Mouse (Mus musculus): ENCODE results near the gene Usp13. TPM values are rescaled to one million over a fixed set of nuclear protein-coding genes. Genes with fewer than 3 reads are reported as not detected.

The Usp13 gene
- polyA plus RNA-seq, 1 experiment from 2014 or later = 8.0 TPM

DNA sequence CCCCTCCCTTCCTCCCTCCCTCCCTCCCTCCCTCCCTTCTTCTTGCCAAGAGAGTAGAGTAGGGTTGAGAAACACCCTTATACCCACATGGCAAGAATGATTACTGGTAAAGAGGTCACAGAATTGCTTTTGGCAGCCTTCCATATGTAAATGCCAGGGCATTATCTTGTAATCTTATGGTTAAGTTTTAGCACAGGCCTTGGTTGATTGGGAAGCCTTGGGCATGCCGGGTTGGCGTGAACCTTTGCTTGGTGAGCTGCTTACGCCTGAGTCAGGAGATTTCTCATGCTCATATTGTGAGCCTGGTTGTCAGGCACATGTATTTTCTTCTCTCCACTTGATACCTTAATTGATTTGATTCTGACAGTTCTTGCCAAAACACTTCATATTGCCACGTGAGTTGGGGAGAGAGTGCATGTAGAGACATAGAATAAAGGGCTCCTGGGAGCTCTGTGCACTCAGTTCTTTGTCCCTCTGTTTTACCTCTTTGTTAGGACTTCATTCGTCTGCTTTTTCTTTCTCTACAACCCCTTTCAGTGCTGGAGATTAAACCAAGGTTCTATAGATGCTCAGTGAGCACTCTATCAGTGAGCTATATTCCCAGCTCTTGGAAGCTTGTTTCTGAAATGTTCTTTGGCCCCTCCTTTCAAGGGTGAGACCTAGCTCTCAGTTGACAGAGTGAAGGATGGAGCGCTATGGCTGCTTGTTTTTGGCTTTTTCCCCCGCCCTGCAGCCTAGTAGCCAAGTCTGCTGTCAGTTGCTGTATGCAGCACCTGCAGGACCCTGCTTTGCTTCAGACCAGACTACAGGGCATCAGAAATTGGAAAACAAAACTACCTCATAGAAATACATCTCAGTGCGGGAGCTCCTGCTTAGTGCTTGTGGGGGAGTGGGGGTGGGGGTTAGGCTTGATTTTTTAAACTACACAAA, 88.8 kb downstream of the Usp13 start:
- 0 out of 2 replicates have a peak, but pooled peaks have one; percentile 39 for ATAC-seq (replicated peaks; ENCODE audit: low FRiP score)
- H3K4me1 ChIP-seq (replicated peaks; ENCODE audit: control insufficient read depth, insufficient read depth, low read length) = no peaks in the 10 kb centered on the region
- H3K27ac ChIP-seq (ENCODE audit: low read depth, low read length) = no peak overlapping the region

GRCm38 (mm10) chr3:32908400-32908799, 91.1 kb downstream of the Usp13 start:
- no peak for ATAC-seq (replicated peaks; ENCODE audit: low FRiP score)
- DNase-seq (ENCODE audit: low spot score) = no peak
- 84% methylated on average over 3 of the region's 3 CpGs for WGBS

More for the DNA sequence above, 88.8 kb downstream of the Usp13 start:
- H3K9me3 ChIP-seq (ENCODE audit: control insufficient read depth, low read length) = no peaks in the 10 kb centered on the region
- H3K36me3 ChIP-seq (ENCODE audit: control insufficient read depth, insufficient read depth, low read length) = no peaks in the 10 kb centered on the region; the same call in 1 of the 2 replicates
- no peak overlapping the region for H3K9ac ChIP-seq (ENCODE audit: low read length)
- no peak overlapping the region for H3K4me3 ChIP-seq (ENCODE audit: low read depth, low read length)
- no peak overlapping the region for H3K4me2 ChIP-seq (ENCODE audit: low read depth, low read length, severe bottlenecking)
- H3K27me3 ChIP-seq (ENCODE audit: control insufficient read depth, insufficient read depth, low read length) = no peaks in the 10 kb centered on the region
- DNase-seq (ENCODE audit: low spot score) = no peak
- WGBS = 47% methylated on average over 8 of the region's 8 CpGs

DNA sequence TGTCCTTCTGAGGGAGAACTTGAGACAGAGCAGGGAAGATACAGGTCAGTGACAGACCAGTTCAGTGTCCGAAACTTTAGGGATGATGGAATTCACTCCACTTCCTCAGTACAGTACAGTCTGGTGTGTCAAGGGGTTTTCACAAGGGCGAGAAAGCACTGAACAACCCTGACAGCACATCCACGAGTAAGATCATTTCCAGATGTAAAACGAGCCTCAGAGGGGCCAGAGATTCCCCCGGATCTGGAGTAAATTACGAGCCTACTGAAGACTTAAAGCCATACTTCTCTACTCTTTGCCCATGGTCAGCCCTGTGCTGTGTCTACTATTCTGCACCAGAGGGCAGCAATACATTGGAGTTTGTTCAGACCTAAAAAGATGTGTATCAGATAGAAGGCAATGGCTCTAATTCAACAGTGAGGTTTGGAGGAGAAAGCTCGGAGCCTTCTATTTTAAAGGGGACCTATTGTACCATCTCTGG, 92.8 kb downstream of the Usp13 start:
- 71% methylated on average over 7 of the region's 7 CpGs for WGBS
- Histone ChIP-seq H3K27ac (ENCODE audit: low read depth, low read length) (no peak overlapping the region), H3K4me2 (ENCODE audit: low read depth, low read length, severe bottlenecking) (no peak overlapping the region), H3K4me3 (ENCODE audit: low read depth, low read length) (no peak overlapping the region), H3K36me3 (ENCODE audit: control insufficient read depth, insufficient read depth, low read length) (no peaks in the 10 kb centered on the region; the same call in 1 of the 2 replicates), H3K27me3 (ENCODE audit: control insufficient read depth, insufficient read depth, low read length) (no peaks in the 10 kb centered on the region), H3K9ac (ENCODE audit: low read length) (no peak overlapping the region), H3K4me1 (replicated peaks; ENCODE audit: control insufficient read depth, insufficient read depth, low read length) (no peaks in the 10 kb centered on the region), H3K9me3 (ENCODE audit: control insufficient read depth, low read length) (no peaks in the 10 kb centered on the region)
- ATAC-seq (replicated peaks; ENCODE audit: low FRiP score) (no peak), DNase-seq (ENCODE audit: low spot score) (peak; percentile 53)

More at GRCm38 (mm10) chr3:32908400-32908799, 91.1 kb downstream of the Usp13 start:
- H3K27ac ChIP-seq (ENCODE audit: low read depth, low read length) = no peak overlapping the region
- H3K36me3 ChIP-seq (ENCODE audit: control insufficient read depth, insufficient read depth, low read length) = no peaks in the 10 kb centered on the region
- no peaks in the 10 kb centered on the region for H3K27me3 ChIP-seq (ENCODE audit: control insufficient read depth, insufficient read depth, low read length)
- no peak overlapping the region for H3K4me2 ChIP-seq (ENCODE audit: low read depth, low read length, severe bottlenecking)
- H3K4me3 ChIP-seq (ENCODE audit: low read depth, low read length) = no peak overlapping the region
- H3K4me1 ChIP-seq (replicated peaks; ENCODE audit: control insufficient read depth, insufficient read depth, low read length) = no peaks in the 10 kb centered on the region
- H3K9ac ChIP-seq (ENCODE audit: low read length) = no peak overlapping the region
- H3K9me3 ChIP-seq (ENCODE audit: control insufficient read depth, low read length) = no peaks in the 10 kb centered on the region

GRCm38 (mm10) chr3:32924168-32924567, 106.8 kb downstream of the Usp13 start:
- DNase-seq (ENCODE audit: low spot score) (no peak), ATAC-seq (replicated peaks; ENCODE audit: low FRiP score) (no peak)
- H3K9me3 ChIP-seq (ENCODE audit: control insufficient read depth, low read length) = no peaks in the 10 kb centered on the region
- H3K27ac ChIP-seq (ENCODE audit: low read depth, low read length) = no peak overlapping the region
- H3K36me3 ChIP-seq (ENCODE audit: control insufficient read depth, insufficient read depth, low read length) = peaks cover 3% of the 10 kb centered on the region; the same call in 1 of the 2 replicates
- H3K4me2 ChIP-seq (ENCODE audit: low read depth, low read length, severe bottlenecking) = no peak overlapping the region
- H3K9ac ChIP-seq (ENCODE audit: low read length) = no peak overlapping the region
- no peaks in the 10 kb centered on the region for H3K4me1 ChIP-seq (replicated peaks; ENCODE audit: control insufficient read depth, insufficient read depth, low read length)
- 80% methylated on average over 6 of the region's 6 CpGs for WGBS
- no peak overlapping the region for H3K4me3 ChIP-seq (ENCODE audit: low read depth, low read length)
- H3K27me3 ChIP-seq (ENCODE audit: control insufficient read depth, insufficient read depth, low read length) = no peaks in the 10 kb centered on the region

- Histone ChIP-seq H3K9me3 (ENCODE audit: control insufficient read depth, low read length) (no peaks in the 10 kb centered on the region), H3K9ac (ENCODE audit: low read length) (no peak overlapping the region), H3K27ac (ENCODE audit: low read depth, low read length) (no peak overlapping the region), H3K4me3 (ENCODE audit: low read depth, low read length) (no peak overlapping the region), H3K27me3 (ENCODE audit: control insufficient read depth, insufficient read depth, low read length) (no peaks in the 10 kb centered on the region), H3K36me3 (ENCODE audit: control insufficient read depth, insufficient read depth, low read length) (no peaks in the 10 kb centered on the region), H3K4me2 (ENCODE audit: low read depth, low read length, severe bottlenecking) (no peak overlapping the region), H3K4me1 (replicated peaks; ENCODE audit: control insufficient read depth, insufficient read depth, low read length) (no peaks in the 10 kb centered on the region)
- no peak for ATAC-seq (replicated peaks; ENCODE audit: low FRiP score)
- WGBS = 91% methylated on average over 8 of the region's 8 CpGs
- no peak for DNase-seq (ENCODE audit: low spot score)
Observed at GRCm38 (mm10) chr3:32939802-32940501, 122.6 kb downstream of the Usp13 start.

GRCm38 (mm10) chr3:32947486-32947885, 130.1 kb downstream of the Usp13 start:
- ATAC-seq (replicated peaks; ENCODE audit: low FRiP score) = no peak
- H3K9me3 ChIP-seq (ENCODE audit: control insufficient read depth, low read length) = no peaks in the 10 kb centered on the region

DNA sequence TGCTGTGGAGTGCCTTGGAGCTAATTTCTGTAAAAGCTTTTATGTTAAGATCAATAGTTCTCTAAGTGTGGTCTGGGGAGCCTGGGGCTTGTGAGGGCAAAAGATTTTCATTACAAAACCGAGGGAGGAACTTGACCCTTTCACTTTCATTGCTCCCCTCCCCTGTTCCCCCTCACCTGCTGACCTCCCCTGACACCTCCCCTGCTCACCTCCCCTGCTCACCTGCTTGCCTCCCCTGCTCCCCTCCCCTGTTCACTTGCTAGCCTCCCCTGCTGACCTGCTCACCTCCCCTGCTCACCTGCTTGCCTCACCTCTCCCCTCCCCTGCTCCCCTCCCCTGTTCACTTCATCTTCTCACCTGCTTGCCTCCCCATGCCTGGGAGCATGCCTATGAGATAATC, 134.0 kb downstream of the Usp13 start:
- H3K4me2 ChIP-seq (ENCODE audit: low read depth, low read length, severe bottlenecking) = no peak overlapping the region
- 15% methylated on average over 1 of the region's 1 CpGs for WGBS

More at GRCm38 (mm10) chr3:32947486-32947885, 130.1 kb downstream of the Usp13 start:
- WGBS = 85% methylated on average over 5 of the region's 5 CpGs
- Histone ChIP-seq H3K9ac (ENCODE audit: low read length) (no peak overlapping the region), H3K27me3 (ENCODE audit: control insufficient read depth, insufficient read depth, low read length) (no peaks in the 10 kb centered on the region), H3K27ac (ENCODE audit: low read depth, low read length) (no peak overlapping the region), H3K4me2 (ENCODE audit: low read depth, low read length, severe bottlenecking) (no peak overlapping the region), H3K36me3 (ENCODE audit: control insufficient read depth, insufficient read depth, low read length) (no peaks in the 10 kb centered on the region), H3K4me1 (replicated peaks; ENCODE audit: control insufficient read depth, insufficient read depth, low read length) (no peaks in the 10 kb centered on the region), H3K4me3 (ENCODE audit: low read depth, low read length) (no peak overlapping the region)
- no peak for DNase-seq (ENCODE audit: low spot score)

DNA sequence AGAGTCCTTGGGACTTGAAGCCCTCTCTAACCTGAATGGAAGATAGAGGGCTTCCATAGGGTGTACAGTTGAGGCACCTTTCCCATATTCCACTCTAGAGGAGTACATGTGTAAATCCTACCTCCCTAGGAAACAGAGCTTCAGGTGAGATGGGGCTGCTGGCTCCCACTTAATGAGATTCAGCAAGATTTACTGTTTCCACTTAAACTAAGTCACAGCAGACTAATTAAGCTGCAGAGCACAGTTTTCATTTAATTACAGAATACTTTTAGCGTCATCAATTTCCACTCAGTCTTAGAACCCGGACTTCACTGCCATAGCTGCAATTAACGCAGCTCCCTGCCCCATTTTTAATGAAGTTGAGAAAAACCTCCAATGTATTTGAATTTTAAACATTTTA, 144.1 kb downstream of the Usp13 start:
- Histone ChIP-seq H3K4me2 (ENCODE audit: low read depth, low read length, severe bottlenecking) (no peak overlapping the region), H3K9me3 (ENCODE audit: control insufficient read depth, low read length) (no peaks in the 10 kb centered on the region), H3K4me1 (replicated peaks; ENCODE audit: control insufficient read depth, insufficient read depth, low read length) (no peaks in the 10 kb centered on the region), H3K27me3 (ENCODE audit: control insufficient read depth, insufficient read depth, low read length) (no peaks in the 10 kb centered on the region), H3K27ac (ENCODE audit: low read depth, low read length) (no peak overlapping the region), H3K9ac (ENCODE audit: low read length) (no peak overlapping the region), H3K36me3 (ENCODE audit: control insufficient read depth, insufficient read depth, low read length) (no peaks in the 10 kb centered on the region), H3K4me3 (ENCODE audit: low read depth, low read length) (no peak overlapping the region)
- 81% methylated on average over 3 of the region's 3 CpGs for WGBS
- DNase-seq (ENCODE audit: low spot score) (no peak), ATAC-seq (replicated peaks; ENCODE audit: low FRiP score) (no peak)

More for the DNA sequence above, 134.0 kb downstream of the Usp13 start:
- ATAC-seq (replicated peaks; ENCODE audit: low FRiP score) (no peak), DNase-seq (ENCODE audit: low spot score) (no peak)
- Histone ChIP-seq H3K27ac (ENCODE audit: low read depth, low read length) (no peak overlapping the region), H3K4me1 (replicated peaks; ENCODE audit: control insufficient read depth, insufficient read depth, low read length) (no peaks in the 10 kb centered on the region), H3K36me3 (ENCODE audit: control insufficient read depth, insufficient read depth, low read length) (no peaks in the 10 kb centered on the region), H3K9ac (ENCODE audit: low read length) (no peak overlapping the region), H3K27me3 (ENCODE audit: control insufficient read depth, insufficient read depth, low read length) (no peaks in the 10 kb centered on the region), H3K4me3 (ENCODE audit: low read depth, low read length) (no peak overlapping the region), H3K9me3 (ENCODE audit: control insufficient read depth, low read length) (no peaks in the 10 kb centered on the region)
